Mouse (Mus musculus) CD8-positive naive resting alpha-beta T cell, adult 57 days (primary cell): Measurements from ENCODE around the gene Gm16503. TPM values are rescaled to one million over a fixed set of nuclear protein-coding genes. Genes with fewer than 3 reads are reported as not detected.

ENCODE experiments used
- total RNA-seq: library from RNA; stranded (reverse); gene quantifications from one replicate; pipeline ENCODE4 v1.2.4, GENCODE M21; 2023

Gene Gm16503
- 0.15 TPM for total RNA-seq

DNA sequence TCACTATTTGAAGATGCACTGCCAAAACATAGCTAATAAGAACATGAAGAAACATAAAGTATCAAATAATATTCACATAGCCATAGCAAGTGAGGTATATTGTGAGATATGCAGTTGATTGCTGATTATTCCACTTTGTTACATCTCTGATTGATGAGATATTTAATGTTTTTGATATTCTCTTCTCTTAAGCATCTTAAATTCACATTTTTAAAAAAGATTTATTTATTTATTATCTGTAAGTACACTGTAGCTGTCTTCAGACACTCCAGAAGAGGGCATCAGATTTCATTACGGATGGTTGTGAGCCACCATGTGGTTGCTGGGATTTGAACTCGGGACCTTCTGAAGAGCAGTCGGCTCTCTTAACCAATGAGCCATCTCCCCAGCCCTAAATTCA lies at the start of gene Gm16503:
Gene Gm16503 (plus strand): TSS at position 301 of the 400 bp plus-strand sequence.

GRCm38 (mm10) chr4:147492117-147492516 lies 47.9 kb upstream of the Gm16503 start, which contains the start of gene Zfp982:
TSS of gene Zfp982 (plus strand) at chr4:147492417.

GRCm38 (mm10) chr4:147553071-147553470 lies 13.1 kb downstream of the Gm16503 start, which contains the start of gene Zfp985:
TSS of gene Zfp985 (plus strand) at chr4:147553277.

Other genes with a start within 250 kb of the Gm16503 start
- 0.49 TPM for gene Zfp988, start 234.5 kb upstream of the Gm16503 start, total RNA-seq
- not detected for gene Zfp978, start 178.9 kb upstream of the Gm16503 start, total RNA-seq
- gene Zfp982, start 47.8 kb upstream of the Gm16503 start, total RNA-seq = 0.34 TPM
- not detected for gene Zfp985, start 13.1 kb downstream of the Gm16503 start, total RNA-seq
- gene Zfp979, start 102.3 kb downstream of the Gm16503 start, total RNA-seq = not detected
- 0.37 TPM for gene Zfp534, start 162.3 kb downstream of the Gm16503 start, total RNA-seq